Mouse (Mus musculus): ENCODE data around the gene Gm7942.
"Not testable (repeated sequence)": the region's sequence is repeated elsewhere in the genome, so short reads cannot be mapped to it uniquely, and the experiment has no call there.

Gene Gm7942

GRCm38 (mm10) chr5:95106638-95107037 lies at the start of gene Gm7942:
Gene Gm7942 (plus strand): TSS chr5:95106938.
- DNase-seq (ENCODE audit: low spot score in 2 of 2): not testable (repeated sequence)
